Mouse (Mus musculus) heart, postnatal 0 days (tissue): ENCODE measurements at regions not wholly inside any gene's neighbourhood (a gene's known extent, or its start where the extent isn't known, plus 50 kb on each side); places are given as distances from the start of the nearest gene placed in this dataset.
A peak's percentile ranks its signal among the peaks of the same experiment; 100 is the strongest.

Source experiments
- ATAC-seq: fragments of 200-750 bp; cut with Nextera tagmentation; 2 replicates; pipeline ENCODE4 v1.8.0; 2017; ENCODE audit warnings: low read depth, moderate number of reproducible peaks, moderate library complexity; ENCODE audit not compliant: insufficient read depth
- DNase-seq: peaks from one replicate; pipeline ENCODE4 v3.0.0-alpha.2; 2016; ENCODE audit warnings: low spot score
- H3K27ac ChIP-seq: fragments of 300-500 bp; sonication (generic); 2 replicates; pipeline ENCODE4 v1.5.1; 2014; ENCODE audit warnings: low read depth, mild to moderate bottlenecking
- H3K27me3 ChIP-seq: fragments of 300-500 bp; sonication (generic); 2 replicates; pipeline ENCODE4 v1.6.1; 2014; ENCODE audit warnings: low read length, mixed read lengths; ENCODE audit not compliant: control insufficient read depth, insufficient read depth
- H3K36me3 ChIP-seq: fragments of 300-500 bp; sonication (generic); replicated peaks from 2 replicates; pipeline ENCODE4 v1.6.1; 2014; ENCODE audit warnings: low read length, mixed read lengths; ENCODE audit not compliant: control insufficient read depth, insufficient read depth
- H3K4me1 ChIP-seq: fragments of 300-500 bp; sonication (generic); 2 replicates; pipeline ENCODE4 v1.6.1; 2014; ENCODE audit warnings: antibody characterized with exemption; ENCODE audit not compliant: control insufficient read depth, insufficient read depth
- H3K4me2 ChIP-seq: fragments of 300-500 bp; sonication (generic); 2 replicates; pipeline ENCODE4 v1.6.1; 2014; ENCODE audit warnings: low read depth, mild to moderate bottlenecking, low read length, moderate library complexity
- H3K4me3 ChIP-seq: fragments of 300-500 bp; sonication (generic); 2 replicates; pipeline ENCODE4 v1.5.1; 2014; ENCODE audit warnings: low read depth, low read length
- H3K9ac ChIP-seq: fragments of 300-500 bp; sonication (generic); replicated peaks from 2 replicates; pipeline ENCODE4 v1.6.1; 2014; ENCODE audit warnings: low read depth, low read length, mixed read lengths
- H3K9me3 ChIP-seq: fragments of 300-500 bp; sonication (generic); replicated peaks from 2 replicates; pipeline ENCODE4 v1.6.1; 2016; ENCODE audit warnings: low read length; ENCODE audit not compliant: control insufficient read depth
- CTCF ChIP-seq: IDR thresholded peaks from 2 replicates; pipeline ENCODE4 v1.5.1; 2016; ENCODE audit warnings: antibody characterized with exemption, control low read depth, low read depth
- EP300 ChIP-seq: IDR thresholded peaks from 2 replicates; pipeline ENCODE4 v1.6.1; 2016; ENCODE audit warnings: antibody characterized with exemption, low read depth
- WGBS: fragments of 180-500 bp; shearing (Covaris S2); extraction: QIAGEN DNeasy Blood & Tissue Kit; methylation state at CpG from one replicate; pipeline ENCODE4 v1.1.7; 2014; 5-methylcytosine and 5-hydroxymethylcytosine counted together

- 7% methylated on average over 5 of the region's 5 CpGs for WGBS
- Histone ChIP-seq H3K4me1 (peaks cover 4% of the 10 kb centered on the region), H3K4me2 (peak overlapping the region; percentile 25), H3K27ac (peak overlapping the region; percentile 65), H3K9me3 (no peaks in the 10 kb centered on the region), H3K27me3 (no peaks in the 10 kb centered on the region), H3K4me3 (no peak overlapping the region), H3K36me3 (no peaks in the 10 kb centered on the region), H3K9ac (no peak overlapping the region)
- ATAC-seq (peak; percentile 75; the same call in 1 of the 2 replicates), DNase-seq (peak; percentile 57)
- TF ChIP-seq CTCF, result peak; percentile 63
- no peak for TF ChIP-seq EP300
These were observed 72.7 kb upstream of the Frem2 start for GRCm38 (mm10) chr3:53729810-53730209.

- H3K36me3 ChIP-seq, result no peaks in the 10 kb centered on the region
- no peak overlapping the region for H3K4me2 ChIP-seq
- H3K27me3 ChIP-seq, result no peaks in the 10 kb centered on the region
- no peaks in the 10 kb centered on the region for H3K9me3 ChIP-seq
- ATAC-seq (no peak), DNase-seq (peak; percentile 3)
- H3K4me1 ChIP-seq, result peaks cover 9% of the 10 kb centered on the region
- no peak overlapping the region for H3K9ac ChIP-seq
- H3K27ac ChIP-seq, result no peak overlapping the region
- 92% methylated on average over 10 of the region's 10 CpGs for WGBS
- H3K4me3 ChIP-seq, result no peak overlapping the region
- TF ChIP-seq CTCF (no peak), EP300 (no peak)
These were observed 72.0 kb upstream of the Frem2 start for GRCm38 (mm10) chr3:53729131-53729530.

GRCm38 (mm10) chr3:53727737-53728136 is 70.6 kb upstream of the Frem2 start:
- TF ChIP-seq EP300, result no peak
- TF ChIP-seq CTCF, result no peak
- Histone ChIP-seq H3K4me2 (no peak overlapping the region), H3K27ac (no peak overlapping the region), H3K27me3 (no peaks in the 10 kb centered on the region), H3K9ac (no peak overlapping the region), H3K36me3 (no peaks in the 10 kb centered on the region), H3K4me3 (no peak overlapping the region), H3K4me1 (peaks cover 11% of the 10 kb centered on the region), H3K9me3 (no peaks in the 10 kb centered on the region)
- ATAC-seq (no peak), DNase-seq (no peak)
- whole genome bisulfite sequencing, result 75% methylated on average over 1 of the region's 1 CpGs

GRCm38 (mm10) chr3:53707101-53707500 is 49.9 kb upstream of the Frem2 start:
- H3K27ac ChIP-seq, result peak overlapping the region; percentile 69

More at GRCm38 (mm10) chr3:53707101-53707500, 49.9 kb upstream of the Frem2 start:
- peak; percentile 57 for DNase-seq
- no peaks in the 10 kb centered on the region for H3K9me3 ChIP-seq
- no peak overlapping the region for H3K9ac ChIP-seq
- H3K4me1 ChIP-seq, result peaks cover 21% of the 10 kb centered on the region
- no peaks in the 10 kb centered on the region for H3K36me3 ChIP-seq
- H3K27me3 ChIP-seq, result no peaks in the 10 kb centered on the region
- peak; percentile 89 for ATAC-seq
- no peak overlapping the region for H3K4me2 ChIP-seq
- TF ChIP-seq EP300 (no peak), CTCF (no peak)
- WGBS, result 27% methylated on average over 3 of the region's 3 CpGs
- H3K4me3 ChIP-seq, result no peak overlapping the region
